Mouse (Mus musculus) forebrain, embryonic 16.5 days (tissue): ENCODE data around the gene Krt73. TPM values are rescaled to one million over a fixed set of nuclear protein-coding genes. Genes with fewer than 3 reads are reported as not detected.

Experiments
- ATAC-seq: fragments of 200-750 bp; cut with Nextera tagmentation; 2 replicates; pipeline ENCODE4 v1.8.0; 2017; ENCODE audit warnings: mild to moderate bottlenecking, moderate library complexity
- H3K27ac ChIP-seq: fragments of 300-500 bp; sonication (generic); 2 replicates; pipeline ENCODE4 v1.5.1; 2014; ENCODE audit warnings: low read length, control low read depth
- H3K27me3 ChIP-seq: fragments of 300-500 bp; sonication (generic); replicated peaks from 2 replicates; pipeline ENCODE4 v1.6.1; 2014; ENCODE audit warnings: low read length; ENCODE audit not compliant: control insufficient read depth, insufficient read depth
- H3K36me3 ChIP-seq: fragments of 300-500 bp; sonication (generic); 2 replicates; pipeline ENCODE4 v1.6.1; 2014; ENCODE audit not compliant: control insufficient read depth, insufficient read depth
- H3K4me1 ChIP-seq: fragments of 300-500 bp; sonication (generic); replicated peaks from 2 replicates; pipeline ENCODE4 v1.6.1; 2014; ENCODE audit warnings: low read length; ENCODE audit not compliant: control insufficient read depth, insufficient read depth
- H3K4me2 ChIP-seq: fragments of 300-500 bp; sonication (generic); 2 replicates; pipeline ENCODE4 v1.6.1; 2014; ENCODE audit warnings: mild to moderate bottlenecking, low read length, control low read depth
- H3K4me3 ChIP-seq: fragments of 300-500 bp; sonication (generic); replicated peaks from 2 replicates; pipeline ENCODE4 v1.5.1; 2014; ENCODE audit warnings: mild to moderate bottlenecking, low read length, control low read depth
- H3K9ac ChIP-seq: fragments of 300-500 bp; sonication (generic); replicated peaks from 2 replicates; pipeline ENCODE4 v1.6.1; 2014; ENCODE audit warnings: low read depth, low read length, control low read depth
- H3K9me3 ChIP-seq: fragments of 300-500 bp; sonication (generic); 2 replicates; pipeline ENCODE4 v1.6.1; 2016; ENCODE audit warnings: low read length; ENCODE audit not compliant: control insufficient read depth
- WGBS: fragments of 180-500 bp; shearing (Covaris S2); extraction: QIAGEN DNeasy Blood & Tissue Kit; methylation state at CpG from one replicate; pipeline ENCODE4 v1.1.7; 2014; 5-methylcytosine and 5-hydroxymethylcytosine counted together
- polyA plus RNA-seq: library from polyadenylated mRNA; unstranded; fragments of >200 nt; fragmentation: Nextera tagmentation; extraction: Ambion mirVana; gene quantifications from 2 replicates; pipeline ENCODE4 v1.2.1, GENCODE M21; 2015

Gene Krt73
- 0.41 and 0.80 TPM in 2 replicates for polyA plus RNA-seq

- Histone ChIP-seq H3K27me3 (no peaks in the 10 kb centered on the region), H3K27ac (peak within 1 kb of the TSS; percentile 35; the same call in 1 of the 2 replicates), H3K36me3 (no peaks in the 10 kb centered on the region), H3K9ac (no peak within 1 kb of the TSS), H3K4me2 (no peak within 1 kb of the TSS), H3K9me3 (no peaks in the 10 kb centered on the region), H3K4me3 (no peak within 1 kb of the TSS), H3K4me1 (peaks cover 12% of the 10 kb centered on the region)
- 50% methylated on average over 6 of the region's 6 CpGs for WGBS
- ATAC-seq: peak; percentile 74
These were observed at the start of gene Krt73 for GRCm38 (mm10) chr15:101802296-101802835. Gene Krt73, minus strand, starts transcription at chr15:101802346.

- H3K27me3 ChIP-seq: no peaks in the 10 kb centered on the region
- H3K4me1 ChIP-seq: peaks cover 5% of the 10 kb centered on the region; the same call in 1 of the 2 replicates
- no peak for ATAC-seq
- no peaks in the 10 kb centered on the region for H3K9me3 ChIP-seq
- H3K36me3 ChIP-seq: no peaks in the 10 kb centered on the region
- H3K27ac ChIP-seq: no peak within 1 kb of the TSS
- H3K9ac ChIP-seq: no peak within 1 kb of the TSS
- H3K4me2 ChIP-seq: no peak within 1 kb of the TSS
- no peak within 1 kb of the TSS for H3K4me3 ChIP-seq
- 82% methylated on average over 6 of the region's 6 CpGs for whole genome bisulfite sequencing
These were observed 48.5 kb upstream of the Krt73 start, which contains the start of gene Krt1 for GRCm38 (mm10) chr15:101850694-101851093. Gene Krt1, minus strand, starts transcription at chr15:101850794.

DNA sequence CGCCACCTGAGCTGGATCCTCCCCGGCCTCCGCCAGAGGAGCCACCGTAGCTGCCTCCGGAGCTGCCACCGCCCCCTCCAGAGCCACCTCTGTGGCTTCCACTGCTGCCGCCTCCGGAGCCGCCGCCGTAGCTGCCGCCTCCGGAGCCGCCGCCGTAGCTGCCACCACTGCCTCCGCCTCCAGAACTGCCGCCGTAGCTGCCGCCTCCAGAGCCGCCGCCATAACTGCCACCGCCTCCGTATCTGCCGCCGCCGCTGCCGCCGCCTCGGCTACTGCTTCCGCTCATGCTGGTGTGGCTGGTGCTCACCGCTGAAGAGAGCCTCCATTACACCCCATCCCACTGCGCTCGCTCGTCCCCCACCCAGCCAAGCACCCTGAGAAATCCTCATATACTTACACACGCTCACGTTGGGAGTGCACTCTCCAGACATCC, 43.8 kb upstream of the Krt73 start:
- Histone ChIP-seq H3K9ac (peak overlapping the region; percentile 75), H3K4me3 (peak overlapping the region; percentile 50), H3K9me3 (no peaks in the 10 kb centered on the region), H3K4me2 (peak overlapping the region; percentile 61), H3K27me3 (no peaks in the 10 kb centered on the region), H3K4me1 (peaks cover 12% of the 10 kb centered on the region), H3K36me3 (no peaks in the 10 kb centered on the region), H3K27ac (peak overlapping the region; percentile 80)
- under 1% methylated on average over 37 of the region's 37 CpGs for WGBS
- ATAC-seq: peak; percentile 89

- 61% methylated on average over 9 of the region's 9 CpGs for WGBS
- Histone ChIP-seq H3K9ac (no peak overlapping the region), H3K4me1 (peaks cover 12% of the 10 kb centered on the region), H3K4me3 (no peak overlapping the region), H3K9me3 (no peaks in the 10 kb centered on the region), H3K36me3 (no peaks in the 10 kb centered on the region), H3K4me2 (no peak overlapping the region), H3K27ac (no peak overlapping the region), H3K27me3 (no peaks in the 10 kb centered on the region)
- no peak for ATAC-seq
These were observed 41.0 kb upstream of the Krt73 start for GRCm38 (mm10) chr15:101843192-101843591.

GRCm38 (mm10) chr15:101834784-101835328, 32.7 kb upstream of the Krt73 start:
- no peak overlapping the region for H3K4me3 ChIP-seq
- WGBS: 68% methylated on average over 5 of the region's 5 CpGs
- H3K9ac ChIP-seq: no peak overlapping the region
- no peaks in the 10 kb centered on the region for H3K27me3 ChIP-seq
- no peak overlapping the region for H3K4me2 ChIP-seq
- H3K9me3 ChIP-seq: no peaks in the 10 kb centered on the region
- no peaks in the 10 kb centered on the region for H3K4me1 ChIP-seq
- H3K36me3 ChIP-seq: no peaks in the 10 kb centered on the region
- ATAC-seq: no peak
- H3K27ac ChIP-seq: no peak overlapping the region

DNA sequence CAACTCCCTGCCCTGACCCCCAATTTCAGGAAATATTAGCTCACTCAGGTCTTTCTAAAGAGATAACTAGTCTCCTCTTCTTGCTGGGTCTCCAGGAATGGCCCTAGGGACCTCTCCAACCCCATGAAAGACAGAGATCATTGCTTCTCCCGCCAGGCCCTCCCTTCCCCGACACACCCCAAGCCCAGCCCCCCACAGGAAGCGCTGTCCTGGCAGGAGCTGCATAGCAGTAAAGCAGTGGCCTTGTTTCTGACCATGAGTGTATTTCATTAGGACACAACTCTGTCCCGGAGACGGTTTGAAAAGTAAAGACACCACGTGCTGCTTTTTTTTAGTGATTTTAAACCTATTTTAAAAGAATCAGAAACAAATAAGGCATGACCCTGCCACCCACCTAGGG, 31.0 kb upstream of the Krt73 start:
- no peak overlapping the region for H3K9ac ChIP-seq
- no peaks in the 10 kb centered on the region for H3K4me1 ChIP-seq
- H3K9me3 ChIP-seq: no peaks in the 10 kb centered on the region
- no peak for ATAC-seq
- H3K4me3 ChIP-seq: no peak overlapping the region
- H3K4me2 ChIP-seq: no peak overlapping the region
- H3K27me3 ChIP-seq: no peaks in the 10 kb centered on the region
- H3K36me3 ChIP-seq: no peaks in the 10 kb centered on the region
- no peak overlapping the region for H3K27ac ChIP-seq
- 62% methylated on average over 6 of the region's 6 CpGs for WGBS

DNA sequence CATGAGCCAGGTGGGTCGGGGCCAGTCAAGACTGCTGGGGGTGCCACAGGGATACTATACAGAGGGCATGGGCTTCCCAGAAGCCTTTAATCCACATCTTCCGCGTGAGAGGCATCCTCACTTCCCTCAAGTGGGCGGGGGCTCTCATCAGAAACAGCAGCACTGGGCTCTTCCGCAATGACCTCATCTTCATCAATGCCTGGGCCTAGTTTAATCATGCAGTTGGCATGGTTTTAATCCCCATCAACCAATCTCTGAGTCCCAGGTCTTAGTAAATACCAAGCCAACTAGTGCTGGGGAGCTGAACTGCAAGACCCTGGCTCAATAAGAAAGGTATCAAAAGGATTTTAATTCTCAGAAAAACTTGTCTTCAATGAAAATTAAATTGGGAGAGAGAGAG, 27.3 kb upstream of the Krt73 start:
- ATAC-seq: no peak
- H3K4me1 ChIP-seq: no peaks in the 10 kb centered on the region
- H3K4me3 ChIP-seq: no peak overlapping the region
- H3K36me3 ChIP-seq: no peaks in the 10 kb centered on the region
- H3K9me3 ChIP-seq: no peaks in the 10 kb centered on the region
- 48% methylated on average over 5 of the region's 5 CpGs for WGBS
- H3K4me2 ChIP-seq: no peak overlapping the region
- no peak overlapping the region for H3K27ac ChIP-seq
- no peaks in the 10 kb centered on the region for H3K27me3 ChIP-seq
- H3K9ac ChIP-seq: no peak overlapping the region

GRCm38 (mm10) chr15:101821786-101822185, 19.6 kb upstream of the Krt73 start:
- no peak overlapping the region for H3K9ac ChIP-seq
- no peak overlapping the region for H3K4me3 ChIP-seq
- no peaks in the 10 kb centered on the region for H3K4me1 ChIP-seq
- 14% methylated on average over 3 of the region's 3 CpGs for WGBS
- H3K27me3 ChIP-seq: no peaks in the 10 kb centered on the region
- no peaks in the 10 kb centered on the region for H3K36me3 ChIP-seq
- ATAC-seq: no peak
- no peak overlapping the region for H3K27ac ChIP-seq
- H3K9me3 ChIP-seq: no peaks in the 10 kb centered on the region
- no peak overlapping the region for H3K4me2 ChIP-seq

DNA sequence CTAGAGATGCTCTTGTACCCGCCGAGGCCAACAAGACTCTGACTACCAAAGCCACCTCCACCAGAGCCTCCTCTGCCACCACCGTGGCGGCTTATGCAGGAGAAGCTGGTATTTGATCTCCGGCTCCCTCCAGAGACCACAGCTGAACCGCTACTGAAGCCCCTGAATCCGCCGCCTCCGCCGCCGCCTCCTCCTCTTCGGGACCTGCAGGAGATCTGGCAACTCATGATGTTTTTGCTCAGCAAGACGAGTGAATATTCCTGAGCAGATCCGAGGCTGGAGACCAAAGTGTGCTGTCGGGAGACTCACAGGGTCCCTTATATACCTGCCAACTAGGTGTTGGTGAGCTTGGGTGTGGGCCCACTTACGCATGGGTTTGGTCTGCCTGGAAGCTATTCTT, 15.7 kb upstream of the Krt73 start, which contains the start of gene Krt2:
TSS of gene Krt2 (minus strand) at position 295 of the 400 bp plus-strand sequence.
- Histone ChIP-seq H3K27ac (no peak within 1 kb of the TSS), H3K4me3 (no peak within 1 kb of the TSS), H3K36me3 (no peaks in the 10 kb centered on the region), H3K9ac (no peak within 1 kb of the TSS), H3K4me2 (no peak within 1 kb of the TSS), H3K4me1 (no peaks in the 10 kb centered on the region), H3K9me3 (no peaks in the 10 kb centered on the region), H3K27me3 (no peaks in the 10 kb centered on the region)
- WGBS: 89% methylated on average over 16 of the region's 16 CpGs
- no peak for ATAC-seq
